Mouse (Mus musculus): ENCODE results near the gene Pld2. TPM values are rescaled to one million over a fixed set of nuclear protein-coding genes. Genes with fewer than 3 reads are reported as not detected.

Pld2 gene
- total RNA-seq, 2 experiments from 2014 or later = 11.8 to 15.4 TPM

Other genes with a start within 250 kb of the Pld2 start
- not detected for gene Alox12e, start 217.4 kb upstream of the Pld2 start, total RNA-seq (2021)
- gene Alox15, start 188.0 kb upstream of the Pld2 start, total RNA-seq (2021) = 1 to 10 TPM in 1 of 2 experiments, under 1 TPM in 1; 0.95 to 1.5 TPM
- 10 to 100 TPM; 37.2 to 40.5 TPM for gene Pelp1, start 130.0 kb upstream of the Pld2 start, total RNA-seq (2021)
- gene Arrb2, start 107.4 kb upstream of the Pld2 start, total RNA-seq (2021) = 10 to 100 TPM; 30.4 to 32.3 TPM
- gene Med11, start 88.1 kb upstream of the Pld2 start, total RNA-seq (2021) = 10 to 100 TPM; 17.3 to 18.6 TPM
- 1 to 10 TPM; 2.2 to 2.3 TPM for gene Zmynd15, start 80.6 kb upstream of the Pld2 start, total RNA-seq (2021)
- 1 to 10 TPM; 5.8 to 7.4 TPM for gene Cxcl16, start 80.1 kb upstream of the Pld2 start, total RNA-seq (2021)
- gene Tm4sf5, start 34.8 kb upstream of the Pld2 start, total RNA-seq (2021) = 1 to 10 TPM; 1.3 TPM
- gene Vmo1, start 25.4 kb upstream of the Pld2 start, total RNA-seq (2021) = under 1 TPM; 0.51 to 0.64 TPM
- gene Gltpd2, start 20.9 kb upstream of the Pld2 start, total RNA-seq (2021) = 1 to 10 TPM in 1 of 2 experiments, not detected in 1; 5.0 TPM
- gene Psmb6, start 14.7 kb upstream of the Pld2 start, total RNA-seq (2021) = 100 to 1,000 TPM; 289 to 310 TPM
- not detected for gene Gm40193, start 7.1 kb upstream of the Pld2 start, total RNA-seq (2021)
- 10 to 100 TPM; 67.7 to 67.8 TPM for gene Mink1, start 22.8 kb downstream of the Pld2 start, total RNA-seq (2021)
- not detected for gene 4930544D05Rik, start 75.8 kb downstream of the Pld2 start, total RNA-seq (2021)
- under 1 TPM in 1 of 2 experiments, not detected in 1; 0.36 TPM for gene Chrne, start 79.2 kb downstream of the Pld2 start, total RNA-seq (2021)
- gene Gp1ba, start 99.1 kb downstream of the Pld2 start, total RNA-seq (2021) = 1 to 10 TPM in 1 of 2 experiments, under 1 TPM in 1; 0.28 to 1.2 TPM
- 100 to 1,000 TPM; 100 to 106 TPM for gene Rnf167, start 107.2 kb downstream of the Pld2 start, total RNA-seq (2021)
- gene Slc25a11, start 107.4 kb downstream of the Pld2 start, total RNA-seq (2021) = 100 to 1,000 TPM; 153 TPM
- 100 to 1,000 TPM; 804 to 830 TPM for gene Pfn1, start 114.6 kb downstream of the Pld2 start, total RNA-seq (2021)
- 100 to 1,000 TPM in 1 of 2 experiments, 10 to 100 TPM in 1; 72.6 to 112 TPM for gene Eno3, start 117.1 kb downstream of the Pld2 start, total RNA-seq (2021)
- gene Spag7, start 129.4 kb downstream of the Pld2 start, total RNA-seq (2021) = 10 to 100 TPM; 82.0 to 87.2 TPM
- gene Camta2, start 148.0 kb downstream of the Pld2 start, total RNA-seq (2021) = 10 to 100 TPM; 36.2 to 37.8 TPM
- 10 to 100 TPM in 1 of 2 experiments, 1 to 10 TPM in 1; 7.0 to 10.2 TPM for gene Inca1, start 160.1 kb downstream of the Pld2 start, total RNA-seq (2021)
- gene Kif1c, start 160.5 kb downstream of the Pld2 start, total RNA-seq (2021) = 100 to 1,000 TPM; 135 to 149 TPM
- gene Zfp3, start 224.1 kb downstream of the Pld2 start, total RNA-seq (2021) = 10 to 100 TPM; 12.9 to 13.2 TPM